Mouse (Mus musculus): ENCODE measurements around the gene Them7. TPM values are rescaled to one million over a fixed set of nuclear protein-coding genes. Genes with fewer than 3 reads are reported as not detected.

Gene Them7
- total and polyA plus RNA-seq, 2 experiments from 2014 or later: 0.59 TPM; not detected in 1

DNA sequence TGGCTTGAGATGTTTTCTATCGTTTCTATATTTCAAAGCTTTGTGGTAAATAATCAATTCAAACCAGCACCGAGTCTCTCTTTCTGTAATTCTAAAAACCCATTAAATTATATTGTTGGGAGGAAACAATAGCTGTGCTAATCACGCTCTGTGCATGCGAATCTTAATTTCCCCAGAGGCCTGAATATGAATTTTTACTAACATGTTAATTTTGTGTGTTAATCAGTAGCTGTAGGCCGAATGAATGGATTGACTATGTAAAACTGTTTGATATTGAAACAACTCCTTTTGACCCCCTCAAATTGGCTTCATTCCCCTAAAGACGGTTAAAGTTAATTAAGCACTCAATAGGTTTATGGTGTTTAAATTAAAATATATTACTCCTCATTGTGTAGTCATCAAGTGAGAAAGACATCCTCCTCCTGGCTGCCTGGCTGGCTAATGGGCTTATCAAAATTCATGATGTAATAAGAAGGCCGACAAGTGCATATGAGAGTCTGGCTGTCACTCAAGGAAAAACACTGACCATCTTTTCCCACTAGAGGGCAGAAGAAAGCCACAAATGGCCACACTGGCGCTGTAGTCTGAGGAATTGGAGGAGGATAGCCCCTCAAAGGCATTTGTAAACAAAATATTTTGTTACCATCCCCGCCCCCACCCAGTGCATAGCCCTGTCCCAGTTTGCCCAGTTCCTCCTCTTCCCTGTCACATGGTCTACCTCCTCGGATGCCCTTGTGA is 110.0 kb downstream of the Them7 start:
- no peak overlapping the region for H3K27ac ChIP-seq (ENCODE audit: low read depth)
- no peaks in the 10 kb centered on the region for H3K4me1 ChIP-seq (ENCODE audit: control insufficient read depth, insufficient read depth)
- ATAC-seq (ENCODE audit: insufficient read depth, low read depth) (peak; percentile 47), DNase-seq (ENCODE audit: low spot score) (peak; percentile 53)
- H3K9me3 ChIP-seq (replicated peaks; ENCODE audit: control insufficient read depth, low read length): no peaks in the 10 kb centered on the region
- no peak overlapping the region for H3K4me3 ChIP-seq (ENCODE audit: low read depth, low read length)
- H3K36me3 ChIP-seq (replicated peaks; ENCODE audit: control insufficient read depth, insufficient read depth, low read length): no peaks in the 10 kb centered on the region
- WGBS: 47% methylated on average over 10 of the region's 10 CpGs
- H3K27me3 ChIP-seq (ENCODE audit: control insufficient read depth, insufficient read depth, low read length): no peaks in the 10 kb centered on the region
- no peak overlapping the region for H3K9ac ChIP-seq (replicated peaks; ENCODE audit: low read depth, low read length)
- peak; percentile 85 for TF ChIP-seq CTCF (IDR thresholded peaks at IDR 0.05; ENCODE audit: low read depth)
- no peak for TF ChIP-seq EP300 (IDR thresholded peaks at IDR 0.05; ENCODE audit: low read depth)
- H3K4me2 ChIP-seq (ENCODE audit: low read depth, low read length): no peak overlapping the region

GRCm38 (mm10) chr2:105335661-105336060 is 111.5 kb downstream of the Them7 start:
- Histone ChIP-seq H3K4me3 (ENCODE audit: low read depth, low read length) (no peak overlapping the region), H3K4me1 (ENCODE audit: control insufficient read depth, insufficient read depth) (no peaks in the 10 kb centered on the region), H3K9me3 (replicated peaks; ENCODE audit: control insufficient read depth, low read length) (no peaks in the 10 kb centered on the region), H3K36me3 (replicated peaks; ENCODE audit: control insufficient read depth, insufficient read depth, low read length) (no peaks in the 10 kb centered on the region), H3K4me2 (ENCODE audit: low read depth, low read length) (no peak overlapping the region), H3K9ac (replicated peaks; ENCODE audit: low read depth, low read length) (no peak overlapping the region), H3K27ac (ENCODE audit: low read depth) (no peak overlapping the region), H3K27me3 (ENCODE audit: control insufficient read depth, insufficient read depth, low read length) (no peaks in the 10 kb centered on the region)
- TF ChIP-seq CTCF (IDR thresholded peaks at IDR 0.05; ENCODE audit: low read depth): no peak
- no peak for TF ChIP-seq EP300 (IDR thresholded peaks at IDR 0.05; ENCODE audit: low read depth)
- no peak for DNase-seq (ENCODE audit: low spot score)
- WGBS: 59% methylated on average over 2 of the region's 2 CpGs
- no peak for ATAC-seq (ENCODE audit: insufficient read depth, low read depth)

GRCm38 (mm10) chr2:105336314-105337027 is 112.4 kb downstream of the Them7 start:
- H3K27ac ChIP-seq (ENCODE audit: low read depth): no peak overlapping the region
- no peak for DNase-seq (ENCODE audit: low spot score)
- no peaks in the 10 kb centered on the region for H3K9me3 ChIP-seq (replicated peaks; ENCODE audit: control insufficient read depth, low read length)
- no peaks in the 10 kb centered on the region for H3K27me3 ChIP-seq (ENCODE audit: control insufficient read depth, insufficient read depth, low read length)
- ATAC-seq (ENCODE audit: insufficient read depth, low read depth): no peak
- H3K4me3 ChIP-seq (ENCODE audit: low read depth, low read length): no peak overlapping the region
- H3K4me2 ChIP-seq (ENCODE audit: low read depth, low read length): no peak overlapping the region
- no peaks in the 10 kb centered on the region for H3K36me3 ChIP-seq (replicated peaks; ENCODE audit: control insufficient read depth, insufficient read depth, low read length)
- TF ChIP-seq CTCF (IDR thresholded peaks at IDR 0.05; ENCODE audit: low read depth) (no peak), EP300 (IDR thresholded peaks at IDR 0.05; ENCODE audit: low read depth) (no peak)
- 43% methylated on average over 12 of the region's 12 CpGs for WGBS
- H3K4me1 ChIP-seq (ENCODE audit: control insufficient read depth, insufficient read depth): no peaks in the 10 kb centered on the region
- H3K9ac ChIP-seq (replicated peaks; ENCODE audit: low read depth, low read length): no peak overlapping the region

DNA sequence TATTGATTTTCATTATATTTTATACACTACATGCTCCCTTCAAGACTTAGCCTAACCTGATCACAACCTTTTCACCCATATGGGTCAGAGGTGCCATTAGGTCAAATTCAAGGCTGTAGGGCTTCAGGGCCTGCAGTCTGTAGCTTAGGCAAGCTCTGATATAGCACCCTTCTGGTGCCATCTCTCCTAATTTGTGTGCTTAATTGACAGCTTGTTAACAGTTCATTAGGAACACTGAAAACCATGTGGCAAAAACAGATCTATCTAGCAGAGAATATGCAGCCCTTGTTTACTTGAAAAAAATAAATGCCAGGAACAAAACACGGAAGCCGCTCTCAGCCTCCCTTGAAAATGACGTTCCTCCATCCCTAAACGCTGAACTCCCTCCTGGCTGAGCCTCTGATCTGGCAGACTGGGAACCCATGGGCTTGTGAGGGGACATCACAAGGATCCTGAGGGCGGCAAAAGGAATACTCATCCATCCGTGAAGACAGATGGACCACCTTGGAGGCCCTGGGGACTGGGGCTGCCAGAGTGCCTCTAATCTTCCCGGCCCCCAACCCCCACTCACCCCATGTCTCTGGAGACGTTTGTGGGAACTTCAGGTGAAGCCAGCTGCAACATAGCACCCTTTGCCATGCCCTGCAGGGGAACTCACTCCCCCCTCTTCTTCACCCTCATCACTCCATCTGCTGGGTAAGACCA is 113.2 kb downstream of the Them7 start:
- no peak for TF ChIP-seq EP300 (IDR thresholded peaks at IDR 0.05; ENCODE audit: low read depth)
- no peak for TF ChIP-seq CTCF (IDR thresholded peaks at IDR 0.05; ENCODE audit: low read depth)
- Histone ChIP-seq H3K4me2 (ENCODE audit: low read depth, low read length) (no peak overlapping the region), H3K27ac (ENCODE audit: low read depth) (no peak overlapping the region), H3K4me1 (ENCODE audit: control insufficient read depth, insufficient read depth) (no peaks in the 10 kb centered on the region), H3K9me3 (replicated peaks; ENCODE audit: control insufficient read depth, low read length) (no peaks in the 10 kb centered on the region), H3K9ac (replicated peaks; ENCODE audit: low read depth, low read length) (no peak overlapping the region), H3K36me3 (replicated peaks; ENCODE audit: control insufficient read depth, insufficient read depth, low read length) (no peaks in the 10 kb centered on the region), H3K4me3 (ENCODE audit: low read depth, low read length) (no peak overlapping the region), H3K27me3 (ENCODE audit: control insufficient read depth, insufficient read depth, low read length) (no peaks in the 10 kb centered on the region)
- no peak for ATAC-seq (ENCODE audit: insufficient read depth, low read depth)
- WGBS: 41% methylated on average over 8 of the region's 8 CpGs
- no peak for DNase-seq (ENCODE audit: low spot score)

DNA sequence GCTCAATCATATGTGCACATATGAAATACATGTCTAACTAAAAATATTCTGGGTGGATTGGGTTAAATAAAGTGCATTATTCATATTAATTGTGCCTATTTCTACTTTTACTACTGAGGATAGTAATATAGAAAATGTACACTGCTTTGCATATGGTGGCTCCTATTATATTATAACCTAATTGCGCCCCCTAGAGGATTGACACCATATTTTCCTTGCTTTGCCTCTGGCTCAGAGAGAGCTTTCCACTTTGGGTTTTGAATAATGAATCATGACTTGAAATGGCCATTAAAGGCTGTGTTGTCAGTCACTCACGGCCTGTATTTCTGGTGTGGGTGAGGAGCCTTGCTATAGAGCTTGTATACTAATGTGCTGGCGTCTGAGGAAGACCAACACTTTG is 115.9 kb downstream of the Them7 start:
- H3K27ac ChIP-seq (ENCODE audit: low read depth): no peak overlapping the region
- no peaks in the 10 kb centered on the region for H3K27me3 ChIP-seq (ENCODE audit: control insufficient read depth, insufficient read depth, low read length)
- H3K4me3 ChIP-seq (ENCODE audit: low read depth, low read length): no peak overlapping the region
- TF ChIP-seq CTCF (IDR thresholded peaks at IDR 0.05; ENCODE audit: low read depth): 0 out of 2 replicates have a peak, but pooled peaks have one; percentile 4
- no peak for TF ChIP-seq EP300 (IDR thresholded peaks at IDR 0.05; ENCODE audit: low read depth)
- DNase-seq (ENCODE audit: low spot score) (no peak), ATAC-seq (ENCODE audit: insufficient read depth, low read depth) (no peak)
- no peak overlapping the region for H3K4me2 ChIP-seq (ENCODE audit: low read depth, low read length)
- no peaks in the 10 kb centered on the region for H3K9me3 ChIP-seq (replicated peaks; ENCODE audit: control insufficient read depth, low read length)
- H3K4me1 ChIP-seq (ENCODE audit: control insufficient read depth, insufficient read depth): no peaks in the 10 kb centered on the region
- WGBS: 63% methylated on average over 3 of the region's 3 CpGs
- H3K9ac ChIP-seq (replicated peaks; ENCODE audit: low read depth, low read length): no peak overlapping the region
- no peaks in the 10 kb centered on the region for H3K36me3 ChIP-seq (replicated peaks; ENCODE audit: control insufficient read depth, insufficient read depth, low read length)

Measured in heart, postnatal 0 days (tissue).